Mouse (Mus musculus) lung, adult 2 months (tissue): Measurements from ENCODE around the gene Hoxa11.

Source experiments
- CTCF ChIP-seq: fragments of 200-500 bp; IDR thresholded peaks from 2 replicates; pipeline ENCODE4 v1.5.1; 2011; ENCODE audit warnings: mild to moderate bottlenecking, low read length, control low read depth; ENCODE audit not compliant: insufficient read depth
- POLR2A ChIP-seq: fragments of 200-500 bp; IDR thresholded peaks from 2 replicates; pipeline ENCODE4 v1.6.1; 2011; ENCODE audit warnings: low read depth, mild to moderate bottlenecking, control low read depth, low read length, borderline replicate concordance; ENCODE audit errors: extremely low read depth

DNA sequence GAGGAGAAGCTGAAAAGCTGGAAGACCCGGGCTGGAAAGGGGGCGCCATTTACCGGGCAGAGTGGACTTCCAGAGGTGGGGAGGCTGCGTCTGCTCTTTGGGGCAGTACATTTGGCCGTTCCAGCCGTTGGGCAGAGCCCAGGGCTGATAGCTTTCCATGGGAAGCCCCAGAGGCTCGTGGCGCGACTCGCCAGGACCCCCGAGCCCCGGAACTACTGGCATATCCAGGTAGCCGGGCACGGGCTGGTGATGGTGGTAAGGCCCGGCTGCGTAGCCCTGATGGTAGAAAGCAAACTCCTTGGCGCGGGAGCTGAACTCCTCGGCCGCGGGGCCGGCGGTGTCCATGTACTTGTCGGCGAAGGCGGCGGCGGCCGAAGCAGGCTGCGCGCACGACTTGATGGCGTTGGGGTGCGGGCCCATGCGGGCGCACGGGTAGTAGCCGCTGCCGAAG is 14.2 kb upstream of the Hoxa11 start:
- TF ChIP-seq POLR2A: no peak
- no peak for TF ChIP-seq CTCF
